Mouse (Mus musculus) embryonic fibroblast, embryonic 13.5 days (primary cell): ENCODE results near the gene Zfp648. TPM values are rescaled to one million over a fixed set of nuclear protein-coding genes. Genes with fewer than 3 reads are reported as not detected.

Source experiments
- H3K27ac ChIP-seq: 2 replicates; pipeline ENCODE4 v1.5.1; 2012; ENCODE audit warnings: low read length, control low read depth, inconsistent platforms; ENCODE audit not compliant: insufficient read depth
- H3K4me1 ChIP-seq: 2 replicates; pipeline ENCODE4 v1.6.1; 2011; ENCODE audit warnings: low read length; ENCODE audit not compliant: control insufficient read depth, insufficient read depth
- H3K4me3 ChIP-seq: 2 replicates; pipeline ENCODE4 v1.5.1; 2011; ENCODE audit warnings: mild to moderate bottlenecking, control low read depth, low read length; ENCODE audit not compliant: insufficient read depth
- CTCF ChIP-seq: IDR thresholded peaks from 2 replicates; pipeline ENCODE4 v1.5.1; 2011; ENCODE audit warnings: mild to moderate bottlenecking, control low read depth, low read length, moderate library complexity, borderline replicate concordance; ENCODE audit not compliant: insufficient read depth
- POLR2A ChIP-seq: IDR thresholded peaks from 2 replicates; pipeline ENCODE4 v1.6.1; 2011; ENCODE audit warnings: low read depth, mild to moderate bottlenecking, control low read depth, low read length, moderate library complexity
- polyA plus RNA-seq: library from polyadenylated mRNA; stranded (reverse); fragments of >200 nt; gene quantifications from 2 replicates; pipeline ENCODE4 v1.2.4, GENCODE M21; 2011; ENCODE audit warnings: low read depth; ENCODE audit not compliant: missing spikeins, insufficient read length

Gene Zfp648
- polyA plus RNA-seq, 1 experiment: not detected

DNA sequence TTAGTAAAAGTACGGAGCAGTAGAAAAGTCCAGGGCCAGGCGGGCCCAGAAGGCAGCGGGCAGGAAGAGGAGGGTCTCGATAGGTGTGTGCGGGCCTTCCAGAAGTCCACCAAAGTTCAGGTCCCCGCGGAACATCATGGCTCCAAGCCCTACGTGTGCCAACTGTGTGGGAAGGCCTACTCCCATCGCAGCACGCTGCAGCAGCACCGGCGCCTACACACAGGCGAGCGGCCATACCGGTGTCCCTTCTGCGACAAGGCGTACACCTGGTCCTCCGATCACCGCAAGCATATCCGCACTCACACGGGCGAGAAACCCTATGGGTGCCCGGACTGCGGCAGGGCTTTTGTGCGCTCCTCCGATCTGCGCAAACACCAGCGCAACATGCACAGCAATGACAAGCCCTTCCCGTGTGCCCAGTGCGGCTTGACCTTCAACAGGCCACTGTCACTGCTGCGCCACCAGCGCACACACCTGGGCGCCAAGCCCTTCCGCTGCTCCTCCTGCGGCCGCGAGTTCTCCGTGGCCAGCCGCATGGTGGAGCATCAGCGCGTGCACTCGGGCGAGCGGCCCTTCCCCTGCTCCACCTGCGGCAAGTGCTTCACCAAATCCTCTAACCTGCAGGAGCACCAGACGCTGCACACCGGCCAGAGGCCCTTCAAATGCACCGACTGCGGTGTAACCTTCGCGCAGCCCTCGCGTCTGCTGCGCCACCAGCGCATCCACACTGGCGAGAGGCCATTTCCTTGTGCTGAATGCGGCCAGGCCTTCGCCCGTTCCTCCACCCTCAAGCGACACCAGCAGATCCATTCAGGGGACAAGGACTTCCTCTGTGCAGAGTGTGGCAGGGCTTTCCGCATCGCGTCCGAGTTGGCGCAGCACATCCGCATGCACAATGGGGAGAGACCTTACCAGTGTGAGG is 3.9 kb downstream of the Zfp648 start:
- no peak overlapping the region for H3K27ac ChIP-seq
- TF ChIP-seq POLR2A: no peak
- no peak for TF ChIP-seq CTCF

GRCm38 (mm10) chr1:154219991-154220390 is 19.0 kb downstream of the Zfp648 start:
- TF ChIP-seq POLR2A (no peak), CTCF (no peak)
- Histone ChIP-seq H3K27ac (no peak overlapping the region), H3K4me3 (no peak overlapping the region), H3K4me1 (no peaks in the 10 kb centered on the region)

More for the DNA sequence above, 3.9 kb downstream of the Zfp648 start:
- H3K4me3 ChIP-seq: no peak overlapping the region
- no peaks in the 10 kb centered on the region for H3K4me1 ChIP-seq

DNA sequence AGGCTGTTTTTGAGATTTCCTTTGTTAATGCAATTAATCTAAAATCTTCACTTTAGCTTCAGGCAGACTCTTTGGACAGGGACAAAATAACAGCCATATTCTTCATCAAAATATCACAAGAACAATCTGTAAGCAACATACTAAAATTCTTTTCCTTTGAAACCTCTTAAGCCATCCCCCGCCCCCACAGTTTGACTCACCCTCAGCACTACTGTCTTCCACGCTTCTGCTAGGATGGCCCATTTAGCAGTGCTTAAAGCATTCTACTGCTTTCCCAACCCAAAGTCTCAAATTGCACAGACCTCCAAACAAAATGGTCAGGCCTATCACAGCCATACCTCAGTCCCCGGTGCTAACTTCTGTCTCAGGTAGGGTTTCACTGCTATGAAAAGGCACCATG is 19.6 kb downstream of the Zfp648 start:
- no peaks in the 10 kb centered on the region for H3K4me1 ChIP-seq
- no peak overlapping the region for H3K4me3 ChIP-seq
- H3K27ac ChIP-seq: no peak overlapping the region
- TF ChIP-seq CTCF (no peak), POLR2A (no peak)

DNA sequence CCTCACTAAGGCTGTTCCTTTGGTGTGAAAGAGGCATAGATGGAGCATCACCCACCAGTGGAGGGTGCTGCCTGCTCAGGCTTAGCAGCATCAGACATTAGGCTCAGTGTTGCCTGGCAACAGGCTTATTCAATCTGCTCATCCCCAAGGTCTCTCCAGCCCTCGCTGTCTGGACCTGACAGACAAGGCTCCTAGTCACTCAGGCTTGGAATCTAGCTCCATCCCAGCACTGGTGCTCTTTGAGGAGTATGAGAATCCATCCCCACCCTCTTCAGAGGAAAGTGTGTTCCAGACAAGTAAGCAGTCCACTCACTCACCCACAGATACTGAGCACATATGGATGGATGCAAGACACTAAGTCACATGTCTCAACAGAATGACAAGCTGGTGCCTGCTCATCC is 22.8 kb downstream of the Zfp648 start:
- no peak for TF ChIP-seq CTCF
- TF ChIP-seq POLR2A: no peak
- H3K4me1 ChIP-seq: no peaks in the 10 kb centered on the region
- H3K4me3 ChIP-seq: no peak overlapping the region
- H3K27ac ChIP-seq: no peak overlapping the region

DNA sequence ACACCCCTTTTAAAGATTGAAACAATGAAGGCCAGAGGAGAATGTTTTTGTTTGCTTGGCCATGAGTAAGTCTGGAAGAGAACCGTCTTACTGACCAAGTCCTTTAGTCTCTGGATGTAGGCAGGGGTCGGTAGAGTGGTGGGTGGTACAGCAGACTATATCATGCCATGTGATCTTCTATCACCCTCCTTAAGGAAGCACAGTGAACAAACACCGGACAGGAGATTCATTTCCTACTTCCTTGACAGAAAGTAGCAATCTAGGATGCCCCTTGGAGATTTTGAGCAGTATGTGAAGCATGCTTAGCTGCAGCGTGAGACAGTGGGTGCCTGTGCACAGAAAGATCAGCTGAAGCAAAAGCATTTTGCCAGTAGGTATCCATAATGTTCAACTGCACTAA is 31.6 kb downstream of the Zfp648 start:
- Histone ChIP-seq H3K4me3 (no peak overlapping the region), H3K4me1 (no peaks in the 10 kb centered on the region), H3K27ac (no peak overlapping the region)
- TF ChIP-seq POLR2A: no peak
- TF ChIP-seq CTCF: no peak

GRCm38 (mm10) chr1:154233033-154233432 is 32.0 kb downstream of the Zfp648 start:
- Histone ChIP-seq H3K27ac (no peak overlapping the region), H3K4me1 (no peaks in the 10 kb centered on the region), H3K4me3 (no peak overlapping the region)
- TF ChIP-seq POLR2A: no peak
- TF ChIP-seq CTCF: no peak

GRCm38 (mm10) chr1:154234814-154235213 is 33.8 kb downstream of the Zfp648 start:
- Histone ChIP-seq H3K4me3 (no peak overlapping the region), H3K27ac (no peak overlapping the region), H3K4me1 (no peaks in the 10 kb centered on the region)
- TF ChIP-seq CTCF (no peak), POLR2A (no peak)

- no peak for TF ChIP-seq CTCF
- TF ChIP-seq POLR2A: no peak
- H3K4me3 ChIP-seq: no peak overlapping the region
- H3K27ac ChIP-seq: no peak overlapping the region
- H3K4me1 ChIP-seq: no peaks in the 10 kb centered on the region
These were observed 37.9 kb downstream of the Zfp648 start for GRCm38 (mm10) chr1:154238876-154239275.

DNA sequence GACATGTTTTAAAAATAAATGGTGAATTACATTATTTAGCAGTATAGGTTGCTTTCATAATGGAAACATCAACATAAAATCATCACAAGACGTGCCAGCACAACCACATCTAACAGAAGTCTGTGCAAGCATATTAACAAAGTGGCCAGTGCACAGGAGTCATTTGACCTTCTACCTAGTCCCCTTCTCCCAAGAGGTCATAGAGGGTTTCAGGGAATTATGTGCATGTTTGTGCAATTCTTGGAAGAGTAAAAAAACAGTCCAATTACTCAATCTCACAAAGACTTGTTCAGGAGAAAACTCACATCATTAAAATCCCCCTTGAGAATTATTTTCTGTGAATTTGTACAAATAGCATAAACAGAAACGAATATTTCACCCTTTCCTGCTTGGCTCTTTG is 50.2 kb downstream of the Zfp648 start:
- Histone ChIP-seq H3K27ac (no peak overlapping the region), H3K4me3 (no peak overlapping the region), H3K4me1 (no peaks in the 10 kb centered on the region; the same call in 1 of the 2 replicates)
- TF ChIP-seq POLR2A: no peak
- no peak for TF ChIP-seq CTCF

DNA sequence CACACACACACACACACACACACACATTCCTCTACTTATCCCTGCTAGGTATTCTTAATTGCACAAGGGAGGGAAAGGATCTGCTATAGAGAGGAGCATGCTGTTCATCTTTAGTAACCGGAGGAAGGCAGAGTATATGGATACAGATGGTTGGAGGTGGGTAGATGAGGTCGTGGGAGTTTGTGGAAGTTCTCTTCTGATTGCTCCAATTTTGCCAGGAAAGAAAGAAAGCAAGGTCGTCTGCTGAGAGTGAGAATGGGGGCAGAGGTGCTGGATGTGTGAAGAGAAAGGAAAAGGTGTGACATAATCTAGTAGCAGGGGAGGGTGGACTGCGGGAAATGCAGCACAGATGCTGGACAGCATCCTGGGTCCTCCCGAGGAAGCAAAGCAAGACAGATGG is 51.8 kb downstream of the Zfp648 start:
- TF ChIP-seq POLR2A: no peak
- no peak for TF ChIP-seq CTCF
- no peak overlapping the region for H3K27ac ChIP-seq
- H3K4me3 ChIP-seq: no peak overlapping the region
- no peaks in the 10 kb centered on the region; the same call in 1 of the 2 replicates for H3K4me1 ChIP-seq
